Mouse (Mus musculus): ENCODE measurements around the gene Thegl.
"Not testable (repeated sequence)": the region's sequence is repeated elsewhere in the genome, so short reads cannot be mapped to it uniquely, and the experiment has no call there.

The Thegl gene

DNA sequence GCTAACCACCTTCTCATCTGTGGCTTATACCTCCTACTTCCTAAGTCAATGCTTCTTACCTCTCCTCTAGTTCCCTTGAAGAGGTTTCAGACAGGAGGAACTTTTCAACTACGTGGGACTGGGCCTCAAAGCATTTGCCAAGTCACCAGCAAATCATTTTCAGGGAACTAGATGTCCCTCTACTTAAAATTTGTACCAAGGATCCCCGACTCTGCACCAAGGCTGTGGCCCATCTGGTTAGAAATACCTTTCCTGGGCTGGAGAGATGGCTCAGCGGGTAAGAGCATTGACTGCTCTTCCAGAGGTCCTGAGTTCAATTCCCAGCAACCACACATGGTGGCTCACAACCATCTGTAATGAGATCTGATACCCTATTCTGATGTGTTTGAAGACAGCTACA lies 80.4 kb downstream of the Thegl start:
- not testable (repeated sequence) for DNase-seq

DNA sequence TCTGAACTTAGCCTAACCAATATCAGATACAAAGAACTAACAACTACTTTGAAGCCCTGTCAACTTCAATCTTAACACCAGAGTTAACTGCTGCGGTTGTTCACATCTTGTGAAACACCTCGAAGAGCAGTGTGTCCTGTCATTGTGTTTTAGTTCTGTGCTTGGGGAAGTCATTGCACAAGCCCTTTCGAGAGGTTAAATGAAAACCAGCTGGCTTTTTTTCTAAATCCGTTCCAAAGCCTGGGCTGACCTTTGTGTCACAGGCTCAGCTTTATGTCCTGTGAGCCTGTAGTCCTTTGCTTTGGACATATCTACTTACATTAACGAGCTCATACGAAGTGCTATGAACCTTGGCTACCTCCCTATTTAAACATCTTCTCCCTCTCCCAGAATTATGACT lies 81.9 kb downstream of the Thegl start:
- DNase-seq, result no peak

DNA sequence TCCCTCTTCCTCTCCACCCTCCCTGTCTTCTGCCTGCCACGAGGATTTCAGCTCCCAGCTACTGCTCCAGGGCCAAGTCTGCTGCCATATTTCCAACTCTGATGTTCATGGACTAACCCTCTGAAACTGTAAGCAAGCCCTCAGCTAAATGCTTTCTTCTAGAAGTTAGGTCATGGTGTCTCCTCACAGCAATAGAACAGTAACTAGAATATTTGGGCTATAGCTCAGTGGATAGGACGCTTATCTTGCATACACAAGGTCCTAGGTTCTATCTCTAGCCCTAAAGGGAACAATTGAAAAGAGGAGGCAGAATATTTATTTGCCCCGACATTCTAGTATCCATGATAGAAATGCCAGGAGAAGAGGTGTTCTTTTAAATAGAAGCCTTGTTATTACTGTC lies 83.1 kb downstream of the Thegl start:
- no peak for DNase-seq

DNA sequence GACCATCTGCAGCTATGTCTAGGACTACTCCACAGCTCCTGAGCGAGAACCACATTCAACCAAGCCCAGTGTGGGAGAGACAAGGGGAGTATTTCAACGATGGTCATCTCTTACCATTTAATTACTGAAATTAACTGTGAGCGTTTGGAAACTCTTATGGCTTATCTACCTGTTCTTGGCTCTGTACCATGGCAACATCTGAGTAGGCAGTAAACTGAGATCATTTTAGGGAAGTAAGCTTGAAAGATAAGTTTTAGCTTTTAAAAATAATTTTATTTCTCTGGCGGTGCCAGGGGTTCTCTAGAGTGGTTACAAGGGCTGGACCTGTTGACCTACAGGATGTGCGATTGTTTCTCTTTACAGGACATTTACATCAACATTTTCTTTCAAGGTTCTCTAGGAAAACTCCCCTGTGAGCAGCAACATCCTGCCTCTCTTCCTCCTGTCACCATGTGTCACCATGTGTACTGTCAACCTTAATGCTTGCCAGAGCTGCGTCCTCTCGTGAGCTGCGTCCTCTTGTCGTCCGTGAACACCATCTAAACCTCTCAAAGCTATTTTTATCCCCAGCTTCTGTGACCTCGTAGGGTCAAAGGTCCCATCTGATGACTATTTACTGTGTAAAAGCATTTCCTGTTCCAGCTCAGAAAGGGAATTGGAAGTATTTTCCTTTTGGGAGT lies 83.6 kb downstream of the Thegl start:
- DNase-seq, result peak; percentile 54 to 58

DNA sequence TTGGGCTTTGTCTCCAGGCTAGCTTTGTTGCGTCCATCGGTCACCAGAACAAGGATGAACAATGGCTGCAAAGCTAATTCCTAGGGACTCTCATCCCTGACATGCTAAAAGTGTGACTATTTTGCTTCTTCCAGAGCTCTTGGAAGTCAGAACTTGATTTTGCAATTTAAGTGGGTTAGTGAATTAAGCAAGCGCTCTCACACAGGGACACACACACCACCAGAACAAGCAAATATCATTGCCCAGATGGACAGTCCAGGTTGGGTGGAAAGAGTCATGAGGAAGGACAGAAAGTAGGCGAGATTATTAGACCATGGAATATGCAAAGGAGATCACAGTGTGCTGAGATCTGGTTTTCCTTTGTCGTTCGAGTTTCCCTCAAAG lies 84.2 kb downstream of the Thegl start:
- no peak for DNase-seq

DNA sequence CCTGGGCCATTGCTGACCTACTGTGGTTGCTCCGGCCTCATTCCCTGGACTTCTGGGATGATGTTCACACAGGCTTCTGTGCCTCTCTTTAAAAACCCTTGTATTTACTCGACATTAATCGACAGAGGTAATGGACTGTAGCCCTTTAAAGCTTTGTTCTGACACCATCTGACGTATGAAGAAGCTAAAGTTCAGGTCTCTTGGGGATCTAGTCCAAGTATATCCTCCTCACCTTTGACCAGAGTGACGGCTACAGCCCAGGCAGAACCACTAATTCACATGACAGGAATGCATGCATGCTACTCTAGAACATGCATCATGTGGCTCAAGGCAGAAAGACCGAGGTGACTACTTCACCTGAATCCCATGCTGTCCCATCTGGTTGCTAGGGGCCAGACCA lies 84.9 kb downstream of the Thegl start:
- no peak for DNase-seq

DNA sequence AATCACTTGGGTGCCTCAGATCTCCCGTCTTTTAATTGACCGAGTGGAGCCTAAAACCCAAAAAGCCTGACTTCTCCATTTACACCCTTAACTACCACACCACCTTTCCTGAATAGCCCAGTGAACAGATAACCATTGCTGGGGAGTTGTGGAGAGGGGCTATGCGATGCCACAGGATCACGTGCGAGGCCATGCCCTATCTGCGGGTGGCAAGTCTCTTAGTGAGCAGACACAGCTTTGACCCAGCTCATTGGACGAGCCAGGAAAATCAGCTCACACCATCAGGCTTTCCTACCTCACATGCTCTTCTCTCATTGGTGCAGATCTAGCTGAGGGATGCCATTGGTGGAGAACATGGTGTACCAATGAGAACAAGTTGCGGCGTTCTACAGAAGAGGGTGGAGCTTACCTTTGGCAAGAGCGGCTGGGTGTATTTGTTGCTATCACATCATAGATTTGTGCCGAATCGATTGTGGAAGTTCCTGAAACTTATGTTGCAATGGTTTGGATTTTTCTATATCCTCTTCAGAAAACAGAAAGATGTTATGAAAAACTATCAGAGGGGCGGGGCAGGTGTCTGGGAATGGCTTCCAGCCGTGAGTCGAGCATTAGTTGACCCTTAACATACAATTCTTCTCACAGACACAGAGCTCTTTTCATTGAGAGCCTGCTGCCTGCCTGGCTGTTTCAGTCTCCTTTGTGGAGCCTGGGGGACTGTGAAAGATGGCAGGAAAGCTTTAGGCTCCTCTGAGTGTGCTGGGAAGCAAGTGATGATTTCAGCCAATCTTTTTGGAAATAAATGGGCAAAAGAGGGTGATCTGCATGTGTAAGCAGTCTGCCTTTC lies 86.9 kb downstream of the Thegl start:
- no peak for DNase-seq

DNA sequence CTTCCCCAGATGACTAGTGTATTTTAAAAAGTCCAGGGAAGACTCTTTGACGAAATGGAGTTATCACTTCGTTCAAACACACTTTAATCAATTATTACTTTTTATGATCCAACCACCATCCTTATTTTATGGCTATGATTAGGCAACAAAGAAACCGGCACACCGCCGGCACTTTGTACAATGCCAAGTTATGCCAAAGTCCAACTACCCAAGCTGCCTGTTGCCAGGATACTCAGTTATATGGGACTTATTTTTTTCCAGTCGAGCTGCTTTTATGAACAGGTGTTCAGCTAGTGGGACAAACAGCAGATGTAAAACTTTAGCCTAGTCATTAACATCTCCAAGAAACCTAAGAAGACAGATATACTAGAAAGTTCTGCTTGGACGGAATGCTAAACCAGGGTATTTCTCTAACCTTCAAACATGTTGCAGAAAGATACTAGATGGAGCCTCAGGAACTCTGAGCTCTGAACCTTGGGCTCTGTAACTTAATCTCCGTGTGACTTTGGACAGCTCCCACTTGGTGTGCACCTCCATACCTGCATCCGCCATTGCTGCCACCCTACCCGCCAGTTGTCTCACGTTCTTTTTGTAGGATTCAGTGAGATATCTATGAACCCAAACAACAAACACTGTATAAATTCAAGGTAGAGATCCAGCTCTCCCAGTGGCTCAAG lies 91.5 kb downstream of the Thegl start:
- DNase-seq, result no peak

DNA sequence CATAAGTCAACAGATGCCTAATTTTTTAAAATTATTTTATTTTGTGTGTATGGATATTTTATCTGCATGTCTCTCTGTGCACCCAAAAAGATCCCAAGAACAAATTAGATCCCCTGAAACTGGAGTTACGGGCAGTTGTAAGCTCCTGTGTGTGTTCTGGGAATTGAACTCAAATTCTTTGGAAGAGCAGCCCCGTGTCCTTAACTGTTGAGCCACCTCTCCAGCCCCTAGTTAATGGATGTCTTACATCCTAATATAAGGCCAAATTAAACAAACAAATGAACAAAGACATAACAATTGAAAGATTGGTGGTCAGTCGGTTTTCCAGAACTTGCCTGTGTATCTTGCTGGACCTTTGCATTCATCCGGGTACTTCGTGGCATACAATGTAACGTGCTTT lies 93.0 kb downstream of the Thegl start:
- no peak for DNase-seq

DNA sequence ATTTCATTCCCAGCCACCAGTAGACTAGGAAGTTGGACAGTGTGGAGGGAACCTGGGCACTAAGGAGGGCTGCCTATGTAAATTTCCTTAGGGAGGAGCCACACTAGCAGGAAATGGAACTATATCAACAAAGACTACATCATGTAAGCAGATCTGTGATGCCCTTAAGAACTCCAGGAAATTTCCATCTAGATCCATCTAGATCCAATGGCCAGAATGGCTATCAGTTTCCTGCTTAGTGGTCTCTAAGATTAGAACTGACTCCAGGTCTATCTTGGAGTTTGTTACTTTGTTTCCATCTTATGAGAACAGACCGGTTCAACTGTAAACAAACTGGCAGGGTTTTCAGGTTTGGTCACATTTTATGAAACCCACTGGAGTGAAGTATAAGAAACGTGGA lies 94.0 kb downstream of the Thegl start:
- DNase-seq, result no peak
